Mouse (Mus musculus) liver, embryonic 14.5 days (tissue): ENCODE data around the gene Xrcc4. TPM values are rescaled to one million over a fixed set of nuclear protein-coding genes. Genes with fewer than 3 reads are reported as not detected.

Experiments used
- ATAC-seq: fragments of 200-750 bp; cut with Nextera tagmentation; 2 replicates; pipeline ENCODE4 v1.8.0; 2017; ENCODE audit warnings: moderate number of reproducible peaks, mild to moderate bottlenecking, moderate library complexity; ENCODE audit not compliant: insufficient read depth
- DNase-seq, 3 experiments: peaks; one replicate each; pipeline ENCODE4 v3.0.0-alpha.2; 2012 to 2013; ENCODE audit warnings: low read depth in 3 of 3, low spot score in 3 of 3
- H3K27ac ChIP-seq: fragments of 300-500 bp; sonication (generic); 2 replicates; pipeline ENCODE4 v1.5.1; 2014; ENCODE audit warnings: moderate library complexity, mild to moderate bottlenecking, control low read depth, inconsistent platforms
- H3K27me3 ChIP-seq: fragments of 300-500 bp; sonication (generic); 2 replicates; pipeline ENCODE4 v1.6.1; 2014; ENCODE audit warnings: mild to moderate bottlenecking, low read length, moderate library complexity; ENCODE audit not compliant: control insufficient read depth, insufficient read depth
- H3K36me3 ChIP-seq: fragments of 300-500 bp; sonication (generic); replicated peaks from 2 replicates; pipeline ENCODE4 v1.6.1; 2014; ENCODE audit warnings: low read depth; ENCODE audit not compliant: control insufficient read depth, insufficient read depth
- H3K4me1 ChIP-seq, 2 experiments: fragments of 200-500 bp in 1 of 2; fragments of 300-500 bp in 1 of 2; sonication (generic) in 1 of 2; replicated peaks; 2 replicates each; pipeline ENCODE4 v1.6.1; 2012 to 2014; ENCODE audit warnings: antibody characterized with exemption in 1 of 2, inconsistent platforms in 1 of 2, low read length in 1 of 2; ENCODE audit not compliant: control insufficient read depth in 2 of 2, insufficient read depth in 2 of 2
- H3K4me2 ChIP-seq: fragments of 300-500 bp; sonication (generic); 2 replicates; pipeline ENCODE4 v1.6.1; 2014; ENCODE audit warnings: low read depth, mild to moderate bottlenecking, control low read depth, moderate library complexity
- H3K4me3 ChIP-seq, 2 experiments: fragments of 200-500 bp in 1 of 2; fragments of 300-500 bp in 1 of 2; sonication (generic) in 1 of 2; 2 replicates each; pipeline ENCODE4 v1.5.1; 2012 to 2014; ENCODE audit warnings: low read depth in 2 of 2, low read length in 2 of 2, mild to moderate bottlenecking in 2 of 2, control low read depth in 1 of 2, inconsistent platforms in 1 of 2, moderate library complexity in 1 of 2; ENCODE audit not compliant: insufficient read depth in 1 of 2
- H3K9ac ChIP-seq: fragments of 300-500 bp; sonication (generic); replicated peaks from 2 replicates; pipeline ENCODE4 v1.6.1; 2014; ENCODE audit warnings: mild to moderate bottlenecking, control low read depth, moderate library complexity
- H3K9me3 ChIP-seq: fragments of 300-500 bp; sonication (generic); 2 replicates; pipeline ENCODE4 v1.6.1; 2016; ENCODE audit warnings: low read length, mixed read lengths; ENCODE audit not compliant: control insufficient read depth
- CTCF ChIP-seq: IDR thresholded peaks from 2 replicates; pipeline ENCODE4 v1.5.1; 2016; ENCODE audit warnings: antibody characterized with exemption, low read depth, control low read depth
- EP300 ChIP-seq: IDR thresholded peaks from 2 replicates; pipeline ENCODE4 v1.6.1; 2016; ENCODE audit warnings: antibody characterized with exemption, low read depth
- WGBS: fragments of 180-500 bp; shearing (Covaris S2); extraction: QIAGEN DNeasy Blood & Tissue Kit; methylation state at CpG from one replicate; pipeline ENCODE4 v1.1.7; 2014; ENCODE audit not compliant: insufficient replicate concordance; 5-methylcytosine and 5-hydroxymethylcytosine counted together
- polyA plus RNA-seq, 2 experiments: library from polyadenylated mRNA; depleted of rRNA in 1 of 2; stranded (reverse) in 1 of 2; unstranded in 1 of 2; fragments of >200 nt; fragmentation: Nextera tagmentation in 1 of 2; extraction: Ambion mirVana in 1 of 2; gene quantifications; 2 replicates each; pipeline versions ENCODE4 v1.2.1 to v1.2.3; 2012 to 2014

Gene Xrcc4
- polyA plus RNA-seq, 2 experiments: 2.6 to 5.8 TPM

- WGBS: 23% methylated on average over 8 of the region's 8 CpGs
- H3K27me3 ChIP-seq: peaks cover 49% of the 10 kb centered on the region
- H3K27ac ChIP-seq: no peak overlapping the region
- H3K36me3 ChIP-seq: no peaks in the 10 kb centered on the region
- DNase-seq (no peak), ATAC-seq (no peak)
- H3K9ac ChIP-seq: no peak overlapping the region
- TF ChIP-seq CTCF (no peak), EP300 (no peak)
- no peak overlapping the region for H3K4me2 ChIP-seq
- H3K4me1 ChIP-seq: no peaks in the 10 kb centered on the region
- H3K4me3 ChIP-seq: no peak overlapping the region
- no peaks in the 10 kb centered on the region for H3K9me3 ChIP-seq
Observed at GRCm38 (mm10) chr13:89743201-89743600, 346.2 kb downstream of the Xrcc4 start.

GRCm38 (mm10) chr13:89742686-89743200 lies 346.7 kb downstream of the Xrcc4 start:
- peak overlapping the region in 1 of 2 experiments; percentile 35; a peak in 2 of 4 replicates for H3K4me3 ChIP-seq
- TF ChIP-seq EP300: no peak
- TF ChIP-seq CTCF: no peak

GRCm38 (mm10) chr13:89741766-89742685 lies 347.4 kb downstream of the Xrcc4 start, which contains the start of gene Vcan:
Gene Vcan (minus strand): TSS chr13:89742509.
- H3K9me3 ChIP-seq: no peaks in the 10 kb centered on the region
- peak within 1 kb of the TSS; percentile 82 for H3K4me2 ChIP-seq
- no peak for ATAC-seq
- peak within 1 kb of the TSS; percentile 55 to 61 for H3K4me3 ChIP-seq
- TF ChIP-seq CTCF: no peak
- TF ChIP-seq EP300: no peak
- WGBS: under 1% methylated on average over 40 of the region's 40 CpGs
- no peaks in the 10 kb centered on the region for H3K36me3 ChIP-seq
- H3K4me1 ChIP-seq: no peaks in the 10 kb centered on the region
- H3K9ac ChIP-seq: no peak within 1 kb of the TSS
- H3K27me3 ChIP-seq: peaks cover 49% of the 10 kb centered on the region
- DNase-seq: no peak
- no peak within 1 kb of the TSS for H3K27ac ChIP-seq

More at GRCm38 (mm10) chr13:89742686-89743200, 346.7 kb downstream of the Xrcc4 start:
- H3K9me3 ChIP-seq: no peaks in the 10 kb centered on the region
- no peak overlapping the region for H3K9ac ChIP-seq
- no peak overlapping the region for H3K27ac ChIP-seq
- no peaks in the 10 kb centered on the region for H3K36me3 ChIP-seq
- H3K27me3 ChIP-seq: peaks cover 49% of the 10 kb centered on the region
- WGBS: 2% methylated on average over 15 of the region's 15 CpGs
- peak overlapping the region; percentile 82 for H3K4me2 ChIP-seq
- no peak for DNase-seq
- no peaks in the 10 kb centered on the region for H3K4me1 ChIP-seq
- ATAC-seq: no peak

GRCm38 (mm10) chr13:89741116-89741551 lies 348.3 kb downstream of the Xrcc4 start:
- DNase-seq (no peak), ATAC-seq (no peak)
- Histone ChIP-seq H3K27ac (no peak overlapping the region), H3K36me3 (no peaks in the 10 kb centered on the region), H3K4me1 (no peaks in the 10 kb centered on the region), H3K9me3 (no peaks in the 10 kb centered on the region), H3K27me3 (peaks cover 49% of the 10 kb centered on the region), H3K4me2 (peak overlapping the region; percentile 82), H3K9ac (no peak overlapping the region), H3K4me3 (peak overlapping the region; percentile 55 to 61; a peak in 3 of 4 replicates)
- WGBS: 1% methylated on average over 14 of the region's 14 CpGs
- TF ChIP-seq EP300 (no peak), CTCF (no peak)
